Mouse (Mus musculus): ENCODE results near the gene Dbp. TPM values are rescaled to one million over a fixed set of nuclear protein-coding genes. Genes with fewer than 3 reads are reported as not detected.

Dbp gene
- total RNA-seq, 1 experiment from 2014 or later, result 12.1 TPM

DNA sequence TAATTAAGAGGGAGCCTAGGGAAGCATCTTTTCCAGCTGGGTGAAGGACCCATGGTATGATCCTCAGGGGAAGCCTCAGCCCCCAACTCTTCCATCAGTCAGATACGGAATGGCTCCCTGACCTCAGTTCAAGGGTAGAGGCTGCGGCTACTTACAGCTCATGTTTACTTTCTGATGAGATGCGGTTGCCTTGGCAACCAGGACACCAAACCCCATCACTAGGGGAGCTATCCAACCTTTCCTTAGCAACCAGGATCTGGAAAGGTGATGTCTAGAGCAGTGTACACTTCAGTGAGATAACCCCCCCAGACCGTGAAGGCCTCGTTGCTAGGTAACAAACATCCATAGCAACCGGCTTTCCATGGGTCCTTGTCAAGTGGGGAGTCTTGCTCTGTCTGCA lies 4.1 kb downstream of the Dbp start:
- no peak for ATAC-seq (ENCODE audit: extremely low read depth, insufficient number of reproducible peaks, low FRiP score, poor library complexity, severe bottlenecking)

DNA sequence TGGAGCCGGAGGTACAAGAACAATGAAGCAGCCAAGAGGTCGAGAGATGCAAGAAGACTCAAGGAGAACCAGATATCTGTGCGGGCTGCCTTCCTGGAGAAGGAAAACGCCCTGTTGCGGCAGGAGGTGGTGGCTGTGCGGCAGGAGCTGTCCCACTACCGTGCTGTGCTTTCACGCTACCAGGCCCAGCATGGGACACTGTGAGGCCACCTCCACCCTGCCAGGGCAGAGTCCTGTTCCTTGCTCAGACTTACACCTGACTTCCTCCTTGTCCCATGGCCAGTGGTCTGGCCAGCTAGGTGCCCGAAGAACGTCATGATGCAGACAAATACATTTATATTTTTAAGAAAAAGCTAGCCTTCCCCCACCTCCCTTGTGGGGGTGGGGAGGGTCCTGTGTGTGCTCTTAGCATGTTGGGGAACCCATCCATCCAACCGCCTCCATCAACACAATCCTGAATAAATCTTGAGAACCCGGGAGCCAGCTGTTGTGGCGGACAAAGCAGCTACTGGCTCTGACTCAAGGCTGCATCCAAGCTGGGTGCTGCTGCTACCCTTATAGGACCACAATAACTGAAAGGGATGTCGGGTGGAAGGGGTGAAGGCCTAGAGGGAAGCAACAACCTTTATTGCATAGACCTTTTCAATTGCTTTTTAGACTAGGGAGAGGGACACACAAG lies 4.9 kb downstream of the Dbp start:
- ATAC-seq (ENCODE audit: extremely low read depth, insufficient number of reproducible peaks, low FRiP score, poor library complexity, severe bottlenecking), result no peak

DNA sequence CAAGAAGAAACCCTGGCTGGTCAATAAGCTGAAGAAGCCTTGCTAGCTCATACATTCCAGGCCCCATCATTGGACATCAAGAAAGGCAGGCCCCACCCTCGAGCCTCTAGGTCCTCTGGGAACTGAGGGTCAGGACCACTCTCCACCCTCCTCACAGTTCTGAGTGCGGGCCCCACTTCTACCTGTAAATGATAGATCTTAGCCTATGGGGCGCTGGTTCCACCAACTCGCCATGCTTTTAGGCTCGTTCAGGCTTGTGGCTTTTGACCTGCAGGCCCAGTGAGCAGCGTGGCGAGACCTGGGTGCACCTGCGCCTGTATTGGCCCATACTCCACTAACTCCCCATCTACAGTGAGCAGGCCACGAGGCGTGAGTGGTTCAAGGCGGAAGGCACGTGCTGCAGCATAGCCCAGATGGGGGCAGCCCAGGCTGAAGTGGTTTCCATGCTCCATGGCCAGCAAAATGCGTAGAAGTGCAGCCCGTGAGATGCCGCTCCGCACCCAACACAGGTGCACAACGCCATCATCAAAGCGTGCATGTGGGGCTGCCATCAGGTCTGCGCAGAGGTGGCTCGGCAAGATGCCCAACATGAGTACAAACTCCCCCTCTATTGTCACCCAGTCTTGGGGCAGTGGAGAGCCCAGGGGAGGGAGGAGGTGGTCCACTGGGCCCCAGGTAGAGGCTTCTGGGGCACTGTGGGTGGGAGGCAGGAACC lies 5.7 kb downstream of the Dbp start:
- ATAC-seq (ENCODE audit: extremely low read depth, insufficient number of reproducible peaks, low FRiP score, poor library complexity, severe bottlenecking), result no peak

DNA sequence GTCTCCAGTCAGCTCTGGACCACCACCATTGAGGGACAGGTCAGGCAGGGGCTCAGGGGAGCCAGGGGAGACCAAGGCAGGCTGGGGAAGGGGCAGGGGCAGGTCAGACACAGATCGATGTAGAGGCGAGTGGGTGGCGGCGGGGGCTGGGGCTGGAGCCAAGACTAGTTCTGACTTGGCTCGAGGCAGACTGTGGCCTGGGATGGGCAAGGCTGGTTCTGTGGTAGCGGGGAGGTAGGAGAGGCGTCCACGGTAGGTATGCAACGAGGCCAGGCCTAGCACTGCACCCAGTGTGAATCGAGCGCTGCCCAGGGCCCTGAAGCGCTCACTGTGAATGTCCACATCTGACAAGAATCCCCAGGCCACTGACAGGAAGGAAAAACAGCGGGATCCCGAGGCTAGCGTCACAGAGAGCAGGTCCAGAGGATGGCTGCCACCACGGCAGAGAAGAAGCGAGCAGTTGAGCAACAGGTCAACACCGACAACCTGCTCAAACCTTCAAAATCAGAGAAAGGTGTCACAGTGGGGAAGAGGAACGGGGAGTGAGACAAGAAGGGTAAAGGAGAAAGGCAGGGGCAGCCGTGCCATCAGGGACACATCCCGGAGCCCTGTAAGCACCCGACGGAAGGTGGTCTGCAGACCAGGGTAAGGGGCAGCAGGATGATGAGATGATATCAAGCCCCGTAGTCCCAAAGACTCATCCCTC lies 6.6 kb downstream of the Dbp start:
- no peak for ATAC-seq (ENCODE audit: extremely low read depth, insufficient number of reproducible peaks, low FRiP score, poor library complexity, severe bottlenecking)

DNA sequence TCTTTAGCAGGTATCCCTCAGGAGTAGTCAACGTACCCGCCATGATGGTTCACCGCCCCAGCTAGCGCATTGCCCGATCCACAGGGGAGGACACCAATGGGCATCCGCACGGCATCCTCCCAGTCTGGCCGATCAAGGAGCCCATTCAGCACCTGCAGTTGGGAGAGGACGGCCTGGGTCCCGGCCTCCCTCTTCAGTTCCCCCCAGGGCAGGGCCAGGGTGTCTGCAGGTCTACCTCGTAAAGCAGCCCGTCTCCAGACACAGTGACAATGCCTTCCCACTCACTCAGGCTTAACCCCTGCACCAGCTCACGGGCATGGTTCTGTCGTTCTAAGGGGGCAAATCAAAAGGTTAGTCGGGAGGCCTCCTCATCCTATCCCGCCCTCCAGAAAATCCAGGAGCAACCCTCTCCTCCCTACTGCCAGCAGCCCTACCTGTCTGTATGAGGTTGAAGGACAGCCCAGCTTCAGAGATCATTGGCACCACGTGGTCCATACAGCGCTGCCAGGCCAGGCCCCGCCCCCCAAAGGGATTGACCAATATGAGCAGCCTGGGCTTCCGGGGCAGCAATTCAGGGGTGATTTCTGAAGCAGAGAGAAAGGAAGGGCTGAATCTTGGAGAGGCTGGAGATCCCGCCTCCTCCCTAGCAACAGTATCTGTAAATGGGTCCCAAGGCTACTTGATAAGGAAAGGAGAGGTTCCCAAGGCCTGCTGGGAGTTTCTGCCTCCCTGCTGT lies 7.3 kb downstream of the Dbp start:
- ATAC-seq (ENCODE audit: extremely low read depth, insufficient number of reproducible peaks, low FRiP score, poor library complexity, severe bottlenecking), result no peak

DNA sequence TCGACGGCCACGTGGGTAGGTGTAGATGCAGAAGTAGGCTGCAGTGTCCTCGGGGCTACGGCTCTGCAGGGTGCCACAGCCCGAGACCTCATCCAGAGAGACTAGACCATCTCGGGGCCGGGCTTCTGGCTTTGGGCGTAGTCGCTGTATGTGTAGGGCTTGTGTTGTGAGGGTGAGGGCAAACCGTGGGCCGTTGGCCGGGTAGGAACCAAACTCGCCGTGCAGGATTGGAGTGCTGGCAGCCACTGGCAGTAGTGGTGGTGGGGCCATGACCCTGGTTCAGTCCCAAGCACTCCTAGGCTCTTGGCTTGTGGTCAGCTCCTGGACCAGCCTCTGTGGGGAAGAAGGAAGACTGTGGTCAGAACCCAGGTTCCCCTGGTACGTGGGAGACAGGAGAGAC lies 8.5 kb downstream of the Dbp start:
- no peak for ATAC-seq (ENCODE audit: extremely low read depth, insufficient number of reproducible peaks, low FRiP score, poor library complexity, severe bottlenecking)

DNA sequence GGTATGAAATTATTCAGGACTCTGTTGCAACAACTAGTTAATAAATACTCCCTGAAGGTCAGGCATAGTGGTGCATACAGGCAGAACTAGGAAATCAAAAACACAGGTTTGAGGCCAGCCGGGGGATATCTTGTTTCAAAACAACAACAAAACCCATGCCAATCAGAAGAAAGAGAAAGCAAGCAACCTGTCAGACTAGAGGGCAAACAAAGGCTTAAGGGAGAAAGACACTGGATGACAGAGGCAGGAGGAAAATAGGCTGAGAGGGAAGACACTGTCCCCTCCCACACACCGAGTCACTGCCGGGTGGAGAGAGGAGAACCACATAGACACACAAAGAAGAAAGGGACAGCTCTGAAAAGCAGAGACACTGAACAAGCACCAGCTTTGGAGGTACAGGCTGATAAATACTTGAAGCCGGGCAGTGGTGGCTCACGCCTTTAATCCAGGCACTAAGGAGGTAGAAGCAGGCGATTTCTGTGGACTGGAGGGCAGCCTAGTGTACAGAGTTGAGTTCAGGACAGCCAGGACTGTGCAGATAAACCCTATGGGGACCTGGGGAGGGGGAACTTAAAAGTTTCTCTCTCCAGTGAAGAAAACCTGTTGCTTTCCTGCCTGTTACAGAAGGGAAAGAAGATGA lies 9.1 kb downstream of the Dbp start:
- no peak for ATAC-seq (ENCODE audit: extremely low read depth, insufficient number of reproducible peaks, low FRiP score, poor library complexity, severe bottlenecking)

DNA sequence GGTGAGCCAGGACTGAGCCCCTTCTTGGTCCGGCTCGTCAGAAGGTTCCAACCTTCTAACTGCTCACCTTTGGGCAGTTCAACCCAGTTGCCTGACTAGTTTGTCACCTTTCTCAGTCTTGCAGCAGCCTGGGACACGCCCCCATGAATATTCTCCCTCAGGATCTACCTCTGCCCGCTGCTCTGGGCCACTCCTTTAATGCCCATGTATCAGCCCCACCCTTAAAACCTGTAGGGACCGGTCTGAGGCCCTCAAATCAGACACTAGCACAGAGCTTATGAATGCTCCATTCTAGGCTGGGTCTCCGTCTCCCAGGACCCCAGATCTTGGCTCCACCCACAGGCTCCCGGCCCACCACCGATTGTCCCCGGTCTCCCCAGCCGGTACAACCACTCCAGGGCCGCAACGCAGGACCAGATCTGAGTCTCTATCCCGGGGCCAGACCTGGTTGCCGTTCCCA lies 9.8 kb downstream of the Dbp start:
- ATAC-seq (ENCODE audit: extremely low read depth, insufficient number of reproducible peaks, low FRiP score, poor library complexity, severe bottlenecking), result no peak

DNA sequence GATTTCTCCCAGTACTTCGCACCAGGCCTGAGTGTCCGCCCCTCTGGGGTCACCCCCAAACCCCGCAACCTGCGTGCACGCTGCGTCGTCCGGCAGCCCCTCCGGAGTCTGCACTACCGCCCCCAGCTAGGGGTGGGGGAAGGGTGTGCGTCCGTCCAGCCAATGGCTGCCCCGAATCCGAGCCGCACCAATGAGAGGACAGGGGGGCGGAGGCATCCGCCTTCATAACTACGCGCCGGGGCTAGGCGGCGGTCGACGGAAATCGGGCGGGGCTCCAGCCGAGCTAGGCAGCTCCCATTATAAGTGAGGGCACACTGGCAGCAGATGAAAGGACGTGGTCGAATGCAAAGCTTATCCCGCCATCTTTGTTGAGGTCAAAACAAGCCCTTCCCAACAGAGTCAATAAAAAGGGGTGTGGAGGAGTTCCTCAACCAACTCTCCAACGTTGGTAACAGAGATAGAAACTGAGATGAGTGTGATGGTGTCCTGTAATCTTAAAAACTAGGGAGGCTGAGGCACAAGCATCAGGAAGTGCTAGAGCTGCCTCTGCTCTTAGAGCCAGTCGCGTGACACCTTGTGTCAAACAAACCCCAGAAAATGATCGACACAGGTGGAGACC lies 10.3 kb downstream of the Dbp start, which contains the start of gene Rpl18:
Rpl18 (plus strand) TSS at position 368 of the 619 bp plus-strand sequence.
- peak; percentile 80 for ATAC-seq (ENCODE audit: extremely low read depth, insufficient number of reproducible peaks, low FRiP score, poor library complexity, severe bottlenecking)

DNA sequence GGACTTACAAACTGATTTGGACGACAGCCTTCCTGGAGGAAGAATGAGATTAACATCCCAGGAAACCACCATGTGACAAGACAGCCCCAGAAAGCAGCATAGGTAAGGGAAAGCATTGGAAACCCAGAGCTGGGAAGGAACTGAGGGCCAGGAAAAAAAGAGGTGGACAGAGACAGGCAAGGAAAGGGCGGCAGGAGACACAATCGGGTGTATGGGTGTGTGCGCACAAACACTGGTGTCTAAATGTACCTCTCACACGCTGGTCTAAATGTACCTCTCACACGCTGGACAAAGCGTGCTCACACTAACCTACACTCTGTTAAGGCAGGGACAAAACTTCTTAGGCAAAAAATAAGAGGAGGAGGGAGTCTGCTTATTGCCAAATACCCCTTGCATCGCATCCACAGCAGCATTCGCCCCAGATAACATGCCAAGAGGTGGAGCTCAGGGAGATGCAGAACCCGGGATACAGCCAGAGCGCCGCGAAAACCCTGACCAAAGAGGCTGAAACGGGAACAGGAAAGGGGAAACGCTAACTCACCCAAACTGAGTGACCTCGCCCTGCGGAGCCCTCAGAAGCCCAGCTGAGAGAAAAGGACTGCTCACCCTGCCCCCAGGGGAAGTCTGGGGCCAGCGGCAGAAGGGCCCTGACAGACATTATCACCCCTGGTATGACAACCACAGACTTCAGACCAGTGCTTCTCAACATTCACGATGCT lies 11.0 kb downstream of the Dbp start:
- ATAC-seq (ENCODE audit: extremely low read depth, insufficient number of reproducible peaks, low FRiP score, poor library complexity, severe bottlenecking), result peak; percentile 10; the same call in 1 of the 2 replicates

DNA sequence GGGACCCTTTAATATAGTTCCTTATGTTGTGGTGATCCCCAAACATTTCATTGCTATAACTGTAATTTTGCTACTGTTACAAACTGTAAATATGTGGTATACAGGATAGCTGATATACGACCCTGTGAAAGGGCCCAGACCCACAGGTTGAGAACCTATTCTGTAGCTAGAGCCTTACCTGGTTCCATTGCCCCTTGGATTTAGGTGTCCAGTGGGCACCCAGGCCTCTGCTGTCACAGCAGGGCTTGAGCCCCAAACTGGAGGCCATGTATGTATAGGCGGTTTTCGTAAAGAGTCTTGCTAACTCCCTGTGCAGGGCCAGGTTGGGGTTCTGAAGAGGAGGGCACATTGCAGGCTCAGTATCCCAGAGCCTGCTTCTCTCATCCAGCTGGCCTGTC lies 11.6 kb downstream of the Dbp start:
- no peak for ATAC-seq (ENCODE audit: extremely low read depth, insufficient number of reproducible peaks, low FRiP score, poor library complexity, severe bottlenecking)

DNA sequence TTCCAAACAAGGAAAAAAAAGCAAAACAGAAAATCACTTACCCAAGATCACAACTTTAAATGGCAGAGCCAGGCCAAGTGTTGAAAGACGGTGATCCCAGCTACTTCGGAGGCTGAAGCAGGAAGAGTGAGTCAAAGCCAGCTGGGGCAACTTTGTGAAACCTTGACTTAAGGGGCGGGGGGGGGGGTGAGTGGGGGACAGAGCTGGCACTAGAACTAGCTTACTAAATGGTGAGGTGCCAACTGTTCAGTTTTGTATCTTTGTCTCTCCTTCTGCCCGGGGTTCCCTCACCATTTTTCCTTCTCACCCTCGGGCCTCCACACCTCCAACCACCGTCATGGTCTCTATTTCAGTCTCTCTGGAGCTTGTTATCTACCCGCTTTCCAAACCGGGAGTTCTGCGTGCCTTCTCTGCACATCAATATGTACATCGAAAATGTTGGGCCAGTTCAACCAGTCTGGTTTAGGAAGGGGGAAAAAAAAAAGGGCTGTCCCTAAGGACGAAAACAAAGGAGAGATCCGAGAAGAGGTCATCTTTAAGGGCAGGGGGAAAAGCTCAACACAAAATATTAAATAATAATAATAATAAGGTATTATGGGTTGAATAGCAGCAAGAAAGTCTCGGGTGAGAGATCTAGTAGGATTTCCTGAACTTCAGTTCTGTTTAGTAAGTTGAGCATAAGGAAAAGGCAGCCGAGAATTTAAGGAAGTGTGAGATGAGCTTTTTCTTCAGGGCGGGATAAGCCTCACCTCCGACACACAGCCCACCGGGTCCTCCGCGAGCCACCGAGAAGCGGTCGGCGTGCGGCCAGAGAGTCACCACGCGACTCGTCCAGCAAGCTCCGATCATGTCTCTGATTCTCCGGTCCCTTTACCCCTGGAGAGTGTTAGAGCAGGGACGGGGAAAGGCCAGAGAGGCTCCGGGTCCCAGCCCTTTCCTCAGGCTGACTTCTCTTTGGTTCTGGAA lies 12.3 kb downstream of the Dbp start:
- no peak for ATAC-seq (ENCODE audit: extremely low read depth, insufficient number of reproducible peaks, low FRiP score, poor library complexity, severe bottlenecking)

DNA sequence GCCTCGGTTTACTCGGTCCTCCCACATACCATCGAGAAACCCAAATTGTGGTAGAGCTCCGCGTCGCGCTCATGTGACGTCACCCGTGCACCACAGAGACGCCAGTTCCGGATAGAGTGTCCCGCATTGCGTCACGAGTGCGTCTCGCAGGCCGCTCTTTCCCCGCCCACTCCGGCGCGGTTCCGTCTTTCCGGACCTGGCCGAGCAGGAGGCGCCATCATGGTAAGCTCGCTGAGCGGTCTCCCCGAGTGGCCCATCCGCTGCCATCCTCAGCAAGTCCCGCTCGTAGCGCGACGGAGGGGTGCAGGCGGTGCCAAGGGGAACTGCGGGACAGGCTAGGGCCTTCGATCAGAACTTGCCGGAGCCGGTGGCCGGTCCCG lies 13.0 kb downstream of the Dbp start, which contains the start of gene Sphk2:
Sphk2 (minus strand) TSS at position 85 of the 380 bp plus-strand sequence.
- peak; percentile 73 for ATAC-seq (ENCODE audit: extremely low read depth, insufficient number of reproducible peaks, low FRiP score, poor library complexity, severe bottlenecking)

DNA sequence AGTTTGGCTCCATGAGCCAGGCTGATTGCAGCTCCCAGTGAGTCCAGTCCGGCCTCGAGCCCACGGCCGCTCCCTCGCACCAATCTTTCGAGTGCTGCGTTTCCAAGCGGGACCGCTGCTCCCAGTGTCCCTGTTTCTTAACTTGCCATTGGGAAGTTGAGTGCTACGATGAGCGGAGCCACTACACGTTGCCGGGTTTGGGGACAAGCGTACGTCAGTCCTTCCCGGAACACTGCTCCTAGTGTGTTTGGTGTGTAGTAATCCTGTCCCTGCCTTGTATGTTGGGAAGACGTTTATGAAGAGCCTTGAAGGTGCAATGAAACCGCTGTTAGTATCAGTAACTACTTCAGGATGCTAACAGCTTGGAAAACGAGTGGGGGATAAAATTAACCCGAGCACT lies 13.4 kb downstream of the Dbp start:
- no peak for ATAC-seq (ENCODE audit: extremely low read depth, insufficient number of reproducible peaks, low FRiP score, poor library complexity, severe bottlenecking)

DNA sequence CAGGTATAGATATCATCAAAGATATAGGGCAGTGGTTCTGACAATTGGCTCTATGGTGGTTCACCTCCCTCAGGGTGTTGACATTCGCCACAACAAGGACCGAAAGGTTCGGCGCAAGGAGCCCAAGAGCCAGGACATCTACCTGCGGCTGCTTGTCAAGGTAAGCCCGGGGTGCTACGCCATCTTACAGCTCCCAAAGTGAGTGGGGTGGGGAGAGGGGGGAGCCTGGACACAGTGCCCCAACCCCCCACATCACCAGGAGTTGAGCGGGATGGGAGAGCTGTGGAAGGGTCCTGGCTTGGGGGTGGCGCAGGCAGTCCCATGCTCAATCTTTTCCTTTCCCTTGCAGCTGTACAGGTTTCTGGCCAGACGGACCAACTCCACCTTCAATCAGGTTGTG lies 14.3 kb downstream of the Dbp start:
- no peak for ATAC-seq (ENCODE audit: extremely low read depth, insufficient number of reproducible peaks, low FRiP score, poor library complexity, severe bottlenecking)

DNA sequence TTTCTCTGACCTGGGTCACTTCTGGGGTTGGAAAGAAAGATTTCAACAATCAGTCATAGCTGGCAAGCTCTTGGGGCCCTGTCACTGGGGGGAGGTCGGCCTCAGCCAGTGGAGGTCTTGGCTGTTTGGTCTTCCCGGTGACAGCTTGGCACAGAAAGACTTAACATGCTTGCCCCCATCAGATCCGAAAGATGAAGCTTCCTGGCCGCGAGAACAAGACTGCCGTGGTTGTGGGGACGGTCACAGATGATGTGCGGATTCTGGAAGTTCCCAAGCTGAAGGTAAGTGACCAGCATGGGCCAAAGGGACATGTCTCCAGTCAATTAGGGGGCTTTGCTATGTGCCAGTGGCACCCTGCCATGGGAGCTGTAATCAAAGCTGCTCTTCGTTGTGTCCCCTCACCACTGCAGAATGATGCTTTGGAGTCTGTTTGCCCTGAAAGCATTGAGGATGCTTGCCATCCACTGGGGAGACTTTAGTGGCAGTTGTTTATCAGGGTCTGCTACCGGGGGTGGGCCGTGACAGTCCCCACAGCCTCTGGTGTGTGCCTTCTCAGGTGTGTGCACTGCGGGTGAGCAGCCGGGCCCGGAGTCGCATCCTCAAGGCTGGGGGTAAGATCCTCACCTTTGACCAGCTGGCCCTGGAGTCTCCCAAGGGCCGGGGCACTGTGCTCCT lies 15.0 kb downstream of the Dbp start:
- no peak for ATAC-seq (ENCODE audit: extremely low read depth, insufficient number of reproducible peaks, low FRiP score, poor library complexity, severe bottlenecking)
